Mouse (Mus musculus) cerebral cortex, adult 2 months (tissue): Measurements from ENCODE around the gene Gstz1.

ENCODE experiments used
- WGBS: fragments of 180-500 bp; shearing (Covaris S2); methylation state at CpG from one replicate; pipeline ENCODE4 v1.1.7; 2018; 5-methylcytosine and 5-hydroxymethylcytosine counted together

The Gstz1 gene

GRCm38 (mm10) chr12:87146966-87147365 lies at the start of gene Gstz1:
Gene Gstz1, plus strand, starts transcription at chr12:87147165.
- 0% methylated on average over 27 of the region's 27 CpGs for WGBS

DNA sequence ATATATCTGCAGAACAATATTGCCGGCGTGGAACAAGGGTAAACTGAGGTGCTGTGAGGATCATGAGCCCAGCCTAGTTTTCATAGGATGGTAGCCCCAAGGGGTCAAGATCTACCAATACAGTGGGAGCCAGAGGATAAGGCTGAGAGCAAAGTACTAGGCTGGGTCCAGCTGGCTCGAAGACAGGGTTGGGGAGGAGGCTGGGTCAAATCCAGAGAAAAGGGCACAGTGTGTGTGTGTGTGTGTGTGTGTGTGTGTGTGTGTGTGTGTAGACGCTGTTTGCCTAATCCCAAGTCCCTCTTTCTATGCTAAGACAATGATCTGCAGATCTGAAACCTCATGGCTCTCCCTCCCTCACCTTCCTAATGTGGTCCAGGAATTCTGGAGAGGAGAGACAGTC lies 46.6 kb upstream of the Gstz1 start:
- 80% methylated on average over 4 of the region's 4 CpGs for WGBS

GRCm38 (mm10) chr12:87102165-87102631 lies 44.8 kb upstream of the Gstz1 start, which contains the start of gene Ngb:
Gene Ngb, minus strand, starts transcription at chr12:87102539.
- WGBS = 2% methylated on average over 32 of the region's 32 CpGs

DNA sequence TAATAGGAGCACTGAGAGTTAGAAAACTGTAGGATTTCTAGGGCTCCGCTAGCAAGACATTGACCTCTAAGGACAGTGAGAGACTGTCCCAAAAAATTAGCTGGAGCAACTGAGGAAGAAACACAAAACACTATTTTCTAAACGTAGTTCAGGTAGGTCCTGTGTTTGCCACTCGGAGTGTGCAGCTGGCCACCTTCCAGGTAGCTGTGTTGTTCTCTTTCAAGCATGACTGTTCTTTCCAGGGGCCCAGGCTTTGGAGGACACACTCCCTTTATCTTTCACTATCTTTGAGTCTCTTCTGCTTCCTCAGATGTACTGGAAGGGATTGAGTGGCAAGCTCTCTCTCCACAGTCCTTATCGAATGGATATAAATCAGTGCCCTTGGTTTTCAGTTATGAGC lies 43.5 kb upstream of the Gstz1 start:
- 84% methylated on average over 4 of the region's 4 CpGs for WGBS

- 65% methylated on average over 4 of the region's 4 CpGs for WGBS
Observed at GRCm38 (mm10) chr12:87104796-87105195, 42.2 kb upstream of the Gstz1 start.

- 56% methylated on average over 3 of the region's 3 CpGs for WGBS
Observed at GRCm38 (mm10) chr12:87107357-87107977, 39.5 kb upstream of the Gstz1 start.

DNA sequence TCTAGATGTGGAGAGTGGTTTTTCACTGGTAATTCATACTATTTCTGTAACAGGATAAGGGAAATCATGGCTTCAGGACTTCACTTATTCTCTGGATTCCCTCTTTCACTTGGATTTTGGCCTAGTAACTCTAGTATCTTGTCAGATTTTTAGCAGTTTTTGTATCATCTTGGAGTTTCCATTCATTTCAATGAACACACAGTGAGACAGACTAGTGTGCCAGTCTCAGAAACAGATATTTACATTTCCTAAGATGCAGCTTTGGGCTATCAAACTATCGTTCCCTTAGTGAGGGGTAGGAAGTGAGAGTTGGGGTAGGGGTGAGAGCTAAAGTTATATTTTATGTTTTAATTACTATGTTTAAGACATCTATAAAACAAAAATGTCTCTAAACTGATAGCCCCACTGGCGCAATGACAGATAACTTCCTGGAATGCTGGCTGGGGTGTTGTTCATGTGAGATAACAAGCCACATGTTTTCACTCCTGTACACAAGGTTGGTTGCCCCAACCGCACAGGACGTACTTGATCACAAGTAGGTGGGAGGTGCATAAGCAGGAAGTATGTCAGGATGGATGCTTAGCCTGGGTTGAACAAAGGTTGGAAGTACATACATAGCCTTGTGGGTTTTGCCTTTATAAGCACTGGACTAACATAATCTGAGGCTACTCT lies 24.9 kb upstream of the Gstz1 start:
- 97% methylated on average over 4 of the region's 4 CpGs for WGBS

DNA sequence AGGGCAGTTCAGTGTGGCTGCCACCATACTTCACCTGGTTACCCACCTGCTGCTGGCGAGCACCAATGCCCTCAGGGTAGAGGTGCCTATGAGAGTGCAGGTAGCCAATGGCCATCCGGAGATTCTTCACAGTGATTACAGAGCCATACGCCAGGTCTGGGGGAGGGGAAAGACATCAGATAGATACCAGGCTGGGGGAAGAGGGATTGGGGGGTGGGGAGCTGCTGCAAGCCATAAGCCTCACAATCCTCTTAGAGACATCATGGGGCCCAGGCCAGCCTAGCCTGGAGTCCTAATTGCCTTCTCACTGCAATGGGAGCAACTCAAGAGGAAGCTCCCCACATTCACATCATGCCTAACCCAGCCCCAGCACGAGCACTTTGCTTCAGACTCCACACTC lies 19.7 kb upstream of the Gstz1 start:
- 77% methylated on average over 4 of the region's 4 CpGs for WGBS

- WGBS = 70% methylated on average over 4 of the region's 4 CpGs
Observed at GRCm38 (mm10) chr12:87130224-87130623, 16.7 kb upstream of the Gstz1 start.

DNA sequence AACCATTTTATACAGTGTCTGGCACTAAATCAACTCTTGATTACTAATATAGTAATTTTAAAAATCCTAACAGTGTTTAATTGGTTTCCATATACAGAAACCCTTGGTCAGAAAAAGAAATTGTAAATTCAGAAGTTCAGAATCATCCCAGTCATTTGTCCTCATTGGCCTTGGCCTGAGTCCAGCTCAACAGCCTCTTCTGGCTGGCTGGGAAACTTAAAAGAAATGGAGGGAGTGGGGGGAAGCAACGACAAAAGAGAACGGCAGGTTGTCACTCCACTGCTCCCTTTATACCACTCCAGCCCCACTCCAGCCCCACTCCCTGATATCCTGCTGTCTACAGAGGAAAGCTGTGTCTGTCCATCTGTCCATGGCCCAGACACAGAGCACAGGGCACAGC lies 15.8 kb upstream of the Gstz1 start:
- WGBS = 50% methylated on average over 2 of the region's 2 CpGs

DNA sequence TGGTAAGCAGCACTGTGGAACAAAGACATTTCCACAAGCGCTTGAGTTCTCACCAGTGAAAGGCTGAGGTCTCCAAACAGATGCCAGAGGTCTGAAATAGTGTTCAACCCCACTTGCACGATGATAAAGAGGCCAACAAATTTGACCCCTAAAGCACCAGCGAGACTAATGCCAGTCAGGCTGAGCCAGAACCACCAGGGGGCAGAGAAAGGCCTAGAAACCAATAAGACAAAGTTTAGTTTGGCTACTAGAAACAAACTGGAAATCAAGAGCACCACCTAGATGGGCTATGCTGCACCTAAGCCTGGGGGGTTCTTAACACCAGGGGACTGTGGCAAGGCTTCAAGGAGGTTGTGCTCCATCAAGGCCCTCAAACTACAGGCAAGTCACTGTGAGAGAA lies 15.3 kb upstream of the Gstz1 start:
- WGBS = 61% methylated on average over 3 of the region's 3 CpGs

DNA sequence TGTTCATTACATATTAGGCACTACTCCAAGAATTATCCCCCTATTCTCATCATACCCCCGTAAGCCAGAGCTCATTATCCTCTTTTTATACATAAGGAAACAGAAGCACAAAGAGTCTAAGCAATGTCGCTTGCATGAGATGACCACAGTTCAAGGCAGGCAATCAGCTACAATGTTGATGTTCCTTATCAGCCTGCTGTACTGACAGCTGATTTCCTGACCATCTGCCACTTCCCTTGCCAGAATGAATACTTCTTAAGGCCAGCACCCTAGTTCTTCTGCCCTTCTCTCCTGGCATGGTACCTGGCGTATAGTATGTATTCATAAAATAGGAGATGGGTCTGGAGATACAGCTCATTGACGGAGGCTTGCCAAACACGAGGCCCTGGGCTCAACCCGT lies 14.8 kb upstream of the Gstz1 start:
- 88% methylated on average over 6 of the region's 6 CpGs for WGBS

DNA sequence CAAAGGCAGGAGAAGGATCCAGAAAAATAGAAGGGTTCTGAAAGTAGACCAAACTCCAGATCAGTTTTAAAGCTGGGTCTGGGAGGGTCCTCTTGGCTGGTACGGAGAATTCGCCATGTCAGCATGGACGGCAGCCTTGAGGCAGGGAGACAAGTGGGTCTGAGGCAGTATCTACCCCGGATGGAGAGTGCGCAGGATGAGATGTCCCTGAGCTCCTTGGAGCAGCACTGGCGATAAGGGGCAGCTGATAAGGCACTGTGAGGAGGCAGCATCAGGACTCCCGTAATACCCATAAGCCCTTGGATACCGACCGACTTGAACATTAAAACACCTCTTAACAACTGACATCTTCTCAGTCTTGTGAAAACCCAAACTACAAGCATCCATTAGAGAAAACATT lies 14.2 kb upstream of the Gstz1 start:
- WGBS = 97% methylated on average over 9 of the region's 9 CpGs

DNA sequence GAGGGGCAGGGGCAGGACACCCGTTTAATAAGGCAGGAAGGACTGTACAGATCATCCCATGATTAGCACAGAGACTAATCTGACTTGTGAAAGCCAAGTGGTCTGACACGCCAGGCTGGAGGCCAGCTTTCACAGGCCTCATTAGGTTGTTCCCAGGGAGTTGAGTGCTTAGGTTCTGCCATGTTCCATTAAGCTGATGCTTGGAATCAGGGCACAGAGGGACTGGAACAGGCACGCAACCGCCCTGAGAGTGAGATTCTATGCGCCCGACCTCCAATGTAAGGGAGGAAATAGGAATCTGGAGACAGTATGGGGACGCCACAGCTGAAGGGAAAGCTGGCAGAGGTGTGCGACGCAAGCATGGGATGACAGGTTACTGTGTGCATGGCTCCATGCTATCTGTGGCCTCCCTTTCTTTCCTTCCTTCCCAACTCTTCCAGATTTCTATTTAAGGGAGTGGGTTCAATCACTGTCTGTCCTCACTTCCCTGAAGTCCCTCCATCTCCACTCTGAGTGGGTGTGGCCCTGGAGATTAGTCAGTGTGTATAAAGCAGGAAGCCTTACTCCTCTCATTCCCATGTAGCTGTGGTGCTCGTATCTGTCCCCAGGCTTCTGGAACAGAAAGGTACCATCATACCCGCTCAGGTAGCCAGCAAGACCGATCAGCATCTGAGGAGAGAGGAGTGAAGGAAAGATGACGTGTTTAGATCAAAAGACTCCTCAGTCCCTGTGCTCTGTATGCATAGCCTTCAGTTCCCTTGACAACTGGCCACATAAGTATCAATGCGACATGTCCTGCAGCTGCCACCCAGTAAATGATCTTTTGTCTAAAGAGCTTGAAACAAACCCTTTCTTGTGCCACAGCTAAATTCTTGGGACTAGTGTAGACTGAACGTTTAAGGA lies 9.3 kb upstream of the Gstz1 start:
- WGBS = 78% methylated on average over 15 of the region's 15 CpGs

- WGBS = 75% methylated on average over 2 of the region's 2 CpGs
Observed at GRCm38 (mm10) chr12:87138342-87138701, 8.6 kb upstream of the Gstz1 start.

- WGBS = 53% methylated on average over 2 of the region's 2 CpGs
Observed at GRCm38 (mm10) chr12:87138768-87139167, 8.2 kb upstream of the Gstz1 start.

DNA sequence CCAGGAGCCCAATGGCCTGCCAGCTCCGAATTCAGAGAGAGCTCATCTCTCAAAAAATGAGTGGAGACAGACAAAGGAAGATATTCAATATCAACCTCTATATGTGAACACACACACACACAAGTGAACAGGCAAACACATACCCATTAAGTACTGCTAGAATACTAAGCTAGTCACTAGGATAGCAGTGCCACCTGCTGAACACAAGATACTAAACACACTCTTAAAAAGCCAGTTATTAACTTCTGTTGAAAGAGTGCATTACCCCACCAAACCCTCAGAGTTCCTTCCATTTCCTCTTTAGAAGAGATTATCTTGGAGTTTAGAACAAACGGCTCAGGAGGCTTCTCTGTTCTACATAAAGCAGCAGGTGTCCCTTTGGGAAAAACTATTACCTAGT lies 4.8 kb upstream of the Gstz1 start:
- WGBS = 68% methylated on average over 2 of the region's 2 CpGs

DNA sequence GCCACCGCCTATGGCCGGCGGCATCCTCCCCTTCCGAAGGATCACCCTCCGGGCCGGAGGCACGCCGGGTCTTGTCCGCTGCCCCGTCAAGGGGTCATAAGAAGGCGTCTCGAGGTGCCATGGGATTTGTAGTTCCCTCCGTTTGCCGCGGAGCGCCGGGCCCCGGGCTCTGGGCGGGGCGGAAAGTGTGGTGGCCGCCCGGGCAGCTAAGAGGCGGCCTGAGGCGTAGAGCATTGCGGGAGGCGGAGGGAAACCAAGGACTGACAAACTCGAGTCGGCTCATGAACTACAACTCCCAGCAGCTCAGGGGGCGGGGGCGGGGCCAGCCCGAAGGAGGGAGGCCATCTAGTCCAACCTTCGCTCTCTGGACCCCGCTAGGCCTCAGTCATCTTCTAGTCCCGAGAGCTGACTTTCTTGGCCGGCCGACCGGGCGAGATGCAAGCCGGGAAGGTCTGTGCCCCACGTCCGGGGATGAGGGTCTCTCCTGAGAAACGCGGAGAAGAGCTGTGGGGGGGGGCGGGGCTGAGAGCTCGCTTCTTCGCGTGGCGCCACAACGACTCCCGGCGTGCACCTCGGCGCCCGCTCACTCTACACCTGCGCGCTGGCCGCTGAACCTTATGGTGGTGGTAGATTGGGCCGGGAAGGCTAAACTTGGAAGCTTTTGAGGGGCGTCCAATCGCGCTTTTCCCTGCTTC lies 577 bp downstream of the Gstz1 start, which contains the start of gene Pomt2:
Pomt2 (minus strand) TSS at position 574 of the 695 bp plus-strand sequence.
- WGBS = under 1% methylated on average over 61 of the region's 61 CpGs

DNA sequence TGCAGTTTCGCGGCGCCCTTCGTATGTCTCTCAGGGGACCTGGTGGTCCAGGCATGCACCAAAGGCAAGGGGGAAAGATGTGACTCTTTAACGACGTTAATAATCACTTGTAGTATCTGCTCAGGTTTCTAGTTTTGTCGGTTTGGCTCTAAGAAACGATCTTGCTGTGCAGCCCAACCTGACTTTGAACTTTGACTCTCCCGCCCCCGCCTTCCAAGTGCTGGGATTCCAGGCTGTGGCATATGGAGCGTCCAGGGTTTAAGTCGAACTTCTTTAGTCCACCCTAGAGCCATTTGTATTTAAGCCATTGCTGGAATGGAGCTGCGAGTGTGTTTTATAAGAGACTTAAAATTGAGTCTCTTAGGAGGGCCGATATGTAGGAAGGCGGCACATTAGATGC lies 1.2 kb downstream of the Gstz1 start:
- 9% methylated on average over 15 of the region's 15 CpGs for WGBS

GRCm38 (mm10) chr12:87149471-87149870 lies 2.5 kb downstream of the Gstz1 start:
- WGBS = 98% methylated on average over 5 of the region's 5 CpGs

- 70% methylated on average over 4 of the region's 4 CpGs for WGBS
Observed at GRCm38 (mm10) chr12:87154448-87154847, 7.5 kb downstream of the Gstz1 start.

DNA sequence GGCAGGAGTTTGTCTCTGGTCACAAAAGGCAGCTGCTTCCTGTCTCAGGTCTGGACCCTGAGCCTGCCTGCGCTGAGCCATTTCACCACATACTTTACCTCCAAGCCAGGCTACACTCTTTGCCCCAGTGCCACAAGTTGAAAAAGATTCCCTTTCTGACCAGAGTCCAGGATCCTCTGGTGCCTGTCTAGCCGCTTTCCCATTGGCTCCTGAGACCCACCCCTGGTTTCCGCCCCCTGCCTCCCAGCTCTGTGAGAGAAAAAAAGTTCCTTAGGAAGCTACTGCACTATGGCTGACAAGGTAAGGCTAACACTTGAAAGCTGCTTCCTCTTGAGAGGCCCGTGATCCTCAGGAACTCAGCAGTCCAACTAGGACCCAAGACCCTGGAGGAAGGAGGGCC lies 10.4 kb downstream of the Gstz1 start:
- WGBS = 76% methylated on average over 4 of the region's 4 CpGs
